Mouse (Mus musculus) thymus, postnatal 0 days (tissue): Measurements from ENCODE around the gene Fam167b. TPM values are rescaled to one million over a fixed set of nuclear protein-coding genes. Genes with fewer than 3 reads are reported as not detected.

Experiments used
- DNase-seq: peaks from one replicate; pipeline ENCODE4 v3.0.0-alpha.2; 2015; ENCODE audit warnings: low spot score
- polyA plus RNA-seq: library from polyadenylated mRNA; unstranded; fragments of >200 nt; fragmentation: Nextera tagmentation; extraction: Ambion mirVana; gene quantifications from 2 replicates; pipeline ENCODE4 v1.2.1, GENCODE M21; 2015

Gene Fam167b
- 2.6 and 3.7 TPM in 2 replicates for polyA plus RNA-seq

DNA sequence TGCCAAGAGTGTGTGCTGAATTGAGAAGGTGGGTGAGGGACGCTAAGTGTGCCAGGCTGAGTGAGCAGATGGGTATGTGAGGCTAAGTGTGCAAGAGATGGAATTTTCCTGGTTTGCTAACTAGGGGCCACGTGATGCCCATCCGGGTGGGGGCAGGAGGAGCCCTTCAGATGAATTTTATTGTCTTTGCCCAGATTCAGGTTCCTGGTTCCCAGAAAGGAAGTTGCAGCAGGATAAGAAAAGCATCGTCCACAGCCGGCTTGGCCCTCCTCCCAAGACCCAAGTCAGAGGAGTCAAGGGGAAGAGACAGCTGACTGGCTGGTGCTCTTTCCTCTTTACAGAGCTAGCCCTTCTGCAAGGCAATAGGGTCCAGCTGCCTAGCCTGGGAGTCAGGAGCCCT, at the start of gene Fam167b:
Fam167b (minus strand) TSS at position 84 of the 400 bp plus-strand sequence.
- DNase-seq: no peak

DNA sequence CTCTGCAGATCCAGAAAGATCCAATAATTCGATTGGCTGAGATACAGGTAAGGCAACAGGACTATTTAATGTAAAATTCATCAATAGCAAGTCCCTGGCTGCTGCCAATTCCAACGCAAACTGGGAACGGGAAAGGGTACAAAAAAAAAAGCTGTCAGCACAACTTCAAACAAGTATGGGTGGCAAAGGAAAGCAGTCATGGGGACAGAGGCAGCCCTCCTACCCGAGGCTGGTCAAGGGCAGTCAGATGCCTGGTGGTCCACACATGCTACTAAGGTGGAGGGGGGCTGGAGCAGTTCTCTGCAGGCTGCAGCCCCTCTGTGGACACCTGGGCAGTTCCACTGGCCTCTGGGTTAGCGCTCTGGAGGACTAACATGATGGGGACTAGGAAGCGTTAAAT, 47.7 kb upstream of the Fam167b start:
- no peak for DNase-seq

DNA sequence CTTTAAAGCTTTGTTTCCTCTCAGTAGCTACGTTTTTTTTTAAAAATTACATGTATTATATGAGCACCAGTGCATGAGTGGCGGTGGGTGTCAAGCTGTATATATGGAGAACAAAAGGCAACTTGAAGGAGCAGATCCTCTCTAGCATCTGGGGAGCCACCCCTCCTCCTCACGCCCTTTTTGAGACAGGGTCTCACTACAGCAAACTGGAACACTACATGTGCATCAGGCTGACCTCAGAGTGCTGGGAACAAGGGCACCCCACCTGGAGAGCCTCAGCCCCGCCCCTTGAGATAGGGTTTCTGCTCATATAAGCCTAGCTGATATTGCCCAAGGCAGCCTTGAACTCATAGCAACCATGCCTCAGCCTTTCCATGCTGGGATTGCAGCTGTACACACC, 47.1 kb upstream of the Fam167b start:
- no peak for DNase-seq

DNA sequence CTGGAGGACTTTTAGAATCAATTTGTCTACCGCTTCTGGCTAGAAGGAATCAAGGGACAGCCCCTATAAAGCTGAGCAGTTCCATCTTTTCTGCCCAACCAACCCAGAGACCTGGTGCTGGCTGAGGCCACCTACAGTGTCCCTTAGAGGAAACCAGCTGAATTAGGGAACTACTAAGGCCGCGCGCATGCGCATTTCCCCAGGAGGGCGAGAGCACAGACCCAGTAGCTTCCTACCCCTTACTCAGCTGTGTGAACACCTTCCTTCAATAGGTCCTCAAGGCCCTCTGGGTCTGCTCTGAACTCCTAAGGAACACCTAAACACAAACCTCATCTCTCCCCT, 46.7 kb upstream of the Fam167b start:
- DNase-seq: peak; percentile 86

DNA sequence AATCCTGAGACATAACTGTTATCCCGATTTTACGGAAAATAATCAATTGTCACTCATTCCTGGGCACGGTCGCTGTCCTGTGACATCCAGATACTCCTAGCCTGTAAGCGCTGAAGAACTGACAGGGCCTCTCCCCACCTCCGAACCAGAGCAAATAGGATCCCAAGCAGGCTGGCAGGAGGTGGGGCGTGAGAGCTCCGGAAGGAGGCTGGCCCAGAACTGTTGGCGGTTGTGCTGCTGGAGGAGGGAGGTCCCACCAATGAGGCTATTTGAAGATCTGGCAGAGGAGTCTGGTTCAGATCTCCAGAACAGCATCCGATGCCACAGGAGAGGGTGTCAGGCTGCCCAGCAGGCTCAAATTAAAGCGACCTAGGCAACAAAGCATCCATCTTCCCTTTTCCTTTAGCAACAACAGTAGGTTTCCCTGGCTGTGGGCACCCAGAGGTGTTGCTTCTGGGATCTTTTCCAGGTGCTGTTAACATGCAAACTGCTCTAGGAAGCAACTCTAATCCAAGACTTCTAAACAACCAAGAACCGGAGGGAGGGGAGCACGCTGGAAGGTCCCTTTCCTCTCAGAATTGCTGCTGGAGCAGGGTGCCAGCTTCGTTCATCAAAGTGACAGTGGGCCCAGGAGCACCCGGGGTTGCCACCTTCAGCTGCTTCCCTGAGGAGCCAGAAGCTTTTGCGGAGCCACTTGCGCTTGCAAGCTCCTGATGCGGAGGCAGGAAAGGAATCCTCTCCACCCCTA, 46.1 kb upstream of the Fam167b start:
- DNase-seq: peak; percentile 96

DNA sequence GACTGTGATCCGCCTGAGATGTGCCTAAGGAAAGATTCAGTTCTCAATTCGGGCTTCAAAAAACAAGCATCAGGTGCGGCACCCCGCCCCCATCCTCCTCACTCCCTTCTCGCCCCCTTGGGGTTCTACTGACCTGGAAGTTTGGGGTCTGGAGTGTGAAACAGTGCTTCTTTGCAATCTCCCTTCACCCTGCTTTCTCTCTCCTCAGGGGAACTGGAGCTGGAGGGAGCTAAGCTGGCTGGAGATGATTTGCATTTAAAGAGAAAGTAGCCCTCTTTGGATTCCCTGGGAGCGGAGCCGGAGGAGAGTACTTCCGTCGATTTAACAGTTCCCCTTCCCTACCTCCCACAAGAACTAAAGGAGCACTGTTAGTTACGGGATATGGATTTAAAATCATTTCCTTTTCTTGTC, 45.3 kb upstream of the Fam167b start, which contains the start of gene Ccdc28b:
Ccdc28b (minus strand) TSS at position 267 of the 411 bp plus-strand sequence.
- peak; percentile 48 for DNase-seq

DNA sequence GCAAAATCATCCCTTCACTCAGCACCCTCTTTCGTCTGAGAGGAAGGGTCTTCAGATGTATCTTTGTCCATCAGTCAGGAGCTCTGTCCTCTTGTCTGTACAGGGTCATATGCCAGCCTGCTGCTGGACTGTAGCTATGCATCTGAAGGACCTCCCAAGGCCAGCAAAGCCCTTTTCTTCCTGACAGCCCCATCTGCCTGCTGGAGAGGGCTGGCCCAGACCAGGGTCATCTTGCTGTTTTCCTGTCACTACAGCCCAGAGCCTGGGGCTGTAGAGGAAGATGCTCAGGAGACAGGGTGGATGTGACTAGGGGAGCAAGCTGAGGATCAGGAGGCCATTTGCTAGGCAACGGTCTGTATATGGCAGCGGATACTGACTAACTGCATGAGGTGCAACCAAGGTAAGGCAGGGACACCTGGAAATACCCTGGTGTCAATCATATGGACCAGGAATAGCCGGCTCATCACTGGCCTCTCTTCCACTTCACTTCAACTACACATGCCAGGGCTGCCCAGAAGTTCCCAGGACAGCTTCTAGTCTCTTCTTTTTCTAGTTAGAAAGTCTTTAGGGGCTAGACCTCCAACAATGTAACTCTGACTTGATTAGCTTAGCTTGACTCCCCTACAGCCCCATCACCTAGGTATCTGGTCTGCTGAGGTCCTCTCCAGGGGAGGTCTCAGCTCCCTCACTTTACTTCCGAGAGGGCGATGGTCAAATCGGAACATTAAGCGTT, 44.6 kb upstream of the Fam167b start:
- DNase-seq: no peak

DNA sequence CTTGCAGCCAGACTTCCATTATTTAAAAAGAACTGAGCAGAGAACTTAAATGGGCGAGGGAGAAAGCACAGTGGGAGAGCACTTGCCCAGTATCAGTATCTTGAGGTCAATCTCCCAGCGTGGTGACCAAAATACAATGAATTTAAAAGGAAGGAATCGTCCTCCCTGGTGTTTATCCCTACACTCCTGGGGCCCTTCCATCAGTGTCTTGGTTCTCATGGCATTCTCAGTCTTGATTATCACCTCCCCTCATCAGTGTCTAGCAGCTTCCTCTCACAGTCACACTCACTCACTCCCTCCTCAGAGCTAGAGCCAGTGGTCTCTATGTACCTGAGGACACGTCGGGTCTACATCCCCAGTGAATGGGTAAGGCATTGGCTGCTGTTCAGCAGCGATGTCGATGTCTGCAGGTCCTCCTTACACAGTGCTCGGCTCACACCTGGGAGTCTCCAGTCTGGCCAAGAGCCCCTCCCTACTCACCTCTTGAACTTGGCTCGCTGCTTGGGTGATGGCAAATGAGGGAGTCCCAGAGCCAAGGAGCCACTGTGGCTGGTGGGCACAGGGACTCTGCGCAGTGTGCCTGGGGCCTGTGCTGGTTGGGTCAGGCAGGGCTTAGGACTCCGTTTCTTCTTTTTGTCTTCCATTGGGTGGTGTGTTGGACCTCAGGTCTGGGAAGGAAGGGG, 43.9 kb upstream of the Fam167b start:
- DNase-seq: no peak

DNA sequence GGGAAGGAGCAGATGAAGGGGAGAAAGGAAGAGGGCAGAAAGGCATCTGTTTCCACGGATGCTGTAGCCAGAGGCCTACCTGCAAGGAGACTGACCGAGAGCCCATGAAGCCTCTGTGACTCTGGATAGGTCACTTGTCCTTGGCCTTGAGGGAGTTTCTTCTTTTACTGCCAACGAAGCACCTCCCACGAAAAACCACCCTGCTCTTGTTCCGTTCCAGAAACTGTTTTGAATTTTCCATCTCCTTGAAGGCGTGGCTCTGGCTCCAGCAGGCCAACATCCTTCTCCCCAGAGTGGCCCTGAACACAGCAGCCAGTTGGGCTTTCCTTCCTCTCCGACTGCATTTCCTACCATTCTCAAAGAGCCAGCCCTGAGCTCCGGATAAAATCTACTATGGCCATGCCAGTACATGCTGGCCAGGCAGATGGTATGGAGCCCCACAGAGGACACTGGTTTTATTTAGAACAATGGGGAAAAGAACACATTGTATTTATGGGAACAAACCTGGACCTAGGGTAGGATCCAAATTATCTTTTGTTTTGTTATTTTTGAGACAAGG, 43.0 kb upstream of the Fam167b start:
- no peak for DNase-seq

DNA sequence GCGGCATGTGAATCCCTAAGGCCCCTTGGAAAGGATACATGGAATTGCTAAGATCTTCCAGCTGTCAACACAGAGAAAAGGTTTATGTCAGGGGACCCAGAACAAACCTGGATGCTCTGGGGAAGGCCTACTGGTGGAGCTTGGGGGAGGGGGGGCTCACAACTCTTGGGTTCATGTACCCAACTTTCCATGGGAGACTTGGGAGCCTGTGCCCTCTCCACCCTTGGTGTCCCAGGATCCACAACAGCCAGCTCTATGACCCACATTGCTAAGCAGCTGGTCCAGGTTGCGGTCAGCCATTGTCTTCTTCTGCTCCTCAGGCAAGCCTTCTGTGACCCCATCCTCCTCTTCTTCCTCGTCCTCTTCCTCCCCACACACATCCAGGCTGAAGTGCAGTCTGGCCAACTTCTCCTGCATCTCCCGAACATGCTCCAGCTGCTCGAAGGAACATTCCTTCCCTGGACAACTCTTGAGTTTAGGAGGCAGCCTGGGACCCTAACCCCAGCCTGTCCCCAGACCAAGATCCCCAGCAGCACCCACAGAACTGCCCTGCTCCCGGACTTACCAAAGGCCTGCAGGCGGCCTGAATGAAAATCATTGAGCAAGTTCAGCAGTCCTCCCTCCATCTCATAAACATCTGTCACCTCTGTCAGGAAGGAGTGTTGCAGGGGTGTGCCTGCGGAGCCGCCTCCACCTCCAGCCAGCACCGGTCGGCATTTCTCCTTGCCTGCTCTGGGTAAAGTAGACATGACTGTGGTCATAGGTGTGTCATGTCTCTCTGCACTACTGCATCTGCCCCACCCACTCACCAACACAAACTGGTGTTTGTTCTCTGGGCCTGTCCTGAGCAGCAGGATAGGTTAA, 42.3 kb upstream of the Fam167b start:
- DNase-seq: no peak

DNA sequence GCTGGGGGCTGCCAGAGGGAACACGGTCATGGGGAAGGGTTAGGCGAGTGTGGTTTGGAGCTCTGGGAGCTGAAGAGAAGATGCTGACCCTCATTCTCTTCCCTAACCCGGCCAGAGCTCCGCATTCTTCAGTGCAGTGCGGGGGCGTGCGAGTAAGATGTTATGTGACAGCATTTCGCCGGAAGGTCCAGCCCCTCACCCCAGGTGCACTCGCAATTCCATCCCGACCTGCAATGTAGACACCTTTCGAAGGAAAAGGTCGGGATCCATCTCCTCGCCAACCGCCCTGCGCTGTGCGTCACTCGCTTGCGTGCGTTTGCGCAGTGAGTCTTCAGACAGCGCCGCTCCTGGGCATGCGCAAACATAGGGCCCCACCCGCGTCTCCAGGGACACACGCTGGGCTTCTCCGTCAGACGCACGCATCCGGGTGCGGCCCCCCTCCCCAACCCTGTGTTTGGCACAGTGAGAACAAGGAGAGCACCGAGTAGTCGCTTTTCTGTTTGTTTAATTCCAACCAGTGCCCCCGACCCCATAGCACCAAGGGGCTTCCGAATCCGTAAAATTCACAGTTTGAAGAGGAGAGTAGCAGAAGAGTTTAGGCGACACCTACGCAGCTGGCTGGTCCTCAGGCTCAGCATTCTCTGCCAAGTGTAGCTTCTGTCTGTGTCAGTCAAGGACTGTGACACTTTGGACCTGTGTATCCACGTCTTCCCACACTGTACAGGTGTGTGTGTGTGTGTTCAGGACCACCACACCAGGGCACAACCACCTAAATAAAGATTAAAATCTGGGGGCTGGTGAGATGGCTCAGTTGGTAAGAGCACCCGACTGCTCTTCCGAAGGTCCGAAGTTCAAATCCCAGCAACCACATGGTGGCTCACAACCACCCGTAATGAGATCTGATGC, 40.7 kb upstream of the Fam167b start, which contains the start of gene Iqcc:
Iqcc (minus strand) TSS at position 314 of the 906 bp plus-strand sequence.
- DNase-seq: peak; percentile 96

DNA sequence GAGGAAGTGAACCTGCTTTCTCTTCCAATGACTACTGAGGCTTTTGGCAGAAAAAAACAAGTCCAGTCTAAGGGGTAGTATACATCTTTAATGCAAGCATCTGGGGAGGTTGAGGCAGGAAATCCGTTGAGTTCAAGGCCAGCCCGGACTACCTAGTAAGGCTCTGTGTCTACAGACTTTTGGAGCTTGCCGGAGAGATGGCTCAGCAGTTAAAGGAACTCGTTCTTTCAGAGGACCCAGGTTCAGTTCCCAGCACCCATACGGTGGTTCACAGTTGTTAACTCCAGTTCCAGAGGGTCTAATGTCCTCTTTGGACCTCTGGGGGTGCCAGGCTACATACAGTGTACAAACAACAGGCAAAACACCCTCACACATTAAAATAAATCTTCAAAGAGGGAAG, 39.7 kb upstream of the Fam167b start:
- no peak for DNase-seq

DNA sequence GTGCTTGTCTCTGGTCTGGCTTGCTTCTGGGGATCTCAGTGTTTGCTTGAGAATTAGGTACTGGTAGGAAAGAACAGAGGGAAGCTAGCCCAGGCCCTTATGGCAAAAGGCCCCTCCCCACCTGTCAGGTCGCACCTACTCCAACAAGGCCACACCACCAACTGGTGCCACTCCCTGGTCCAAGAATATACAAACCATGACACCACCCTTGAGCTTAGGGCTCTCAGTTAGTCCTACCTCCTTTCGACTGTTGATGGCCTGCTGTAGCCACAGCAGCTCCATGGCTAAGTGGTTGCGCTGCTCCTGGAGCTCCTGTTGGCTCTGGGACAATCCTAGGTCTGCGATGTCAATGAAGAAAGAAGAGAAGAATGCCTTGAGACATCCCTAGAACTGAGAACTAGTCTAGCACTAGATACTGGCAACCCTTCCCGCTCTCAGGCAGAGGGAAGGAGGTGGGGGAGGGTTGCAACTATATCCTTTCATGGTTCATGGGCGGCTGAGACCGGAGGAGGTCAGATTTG, 38.8 kb upstream of the Fam167b start:
- no peak for DNase-seq

DNA sequence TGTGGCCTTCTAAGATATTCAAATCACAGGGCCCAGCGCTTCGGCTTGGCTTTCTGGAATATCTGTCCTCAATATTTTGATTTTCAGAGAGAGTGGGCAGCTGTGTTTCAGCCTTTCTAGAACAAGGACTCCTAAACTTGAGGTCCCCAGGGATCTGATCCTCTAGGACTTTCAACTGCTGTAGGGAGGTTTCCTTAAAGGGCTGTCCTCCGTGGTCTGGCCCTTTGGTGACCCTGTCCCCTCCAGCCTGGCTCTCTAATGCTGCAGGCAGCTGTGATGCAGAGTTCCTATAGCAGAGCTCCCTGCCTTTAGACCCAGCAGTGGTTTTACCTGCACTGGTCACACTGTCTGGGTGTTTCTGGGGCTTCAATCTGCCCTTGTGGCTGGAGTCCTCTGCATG, 38.3 kb upstream of the Fam167b start:
- DNase-seq: no peak

DNA sequence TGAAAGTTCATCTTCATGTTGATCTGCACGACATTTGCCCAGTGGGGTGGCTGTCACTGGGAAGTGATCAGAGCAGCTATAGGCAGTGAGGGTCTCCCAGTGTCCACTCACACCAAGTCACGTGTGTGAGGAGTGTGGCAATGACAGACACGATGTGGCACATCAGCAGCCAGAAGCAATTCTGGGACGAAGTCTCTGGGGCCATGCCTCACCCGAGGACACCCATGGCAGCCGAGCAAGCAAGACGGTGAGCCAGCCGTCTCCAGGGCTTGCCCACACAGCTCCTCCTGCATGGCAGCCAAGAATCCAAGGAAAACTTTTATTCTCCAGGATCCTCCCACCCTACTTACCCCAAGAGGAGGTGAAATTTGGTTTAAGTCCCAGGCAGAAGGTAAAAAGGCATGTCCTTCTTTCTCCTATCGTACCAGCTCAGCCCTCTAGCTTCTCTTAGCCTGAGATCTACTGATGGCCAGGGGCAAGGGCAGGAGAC, 37.5 kb upstream of the Fam167b start:
- no peak for DNase-seq

DNA sequence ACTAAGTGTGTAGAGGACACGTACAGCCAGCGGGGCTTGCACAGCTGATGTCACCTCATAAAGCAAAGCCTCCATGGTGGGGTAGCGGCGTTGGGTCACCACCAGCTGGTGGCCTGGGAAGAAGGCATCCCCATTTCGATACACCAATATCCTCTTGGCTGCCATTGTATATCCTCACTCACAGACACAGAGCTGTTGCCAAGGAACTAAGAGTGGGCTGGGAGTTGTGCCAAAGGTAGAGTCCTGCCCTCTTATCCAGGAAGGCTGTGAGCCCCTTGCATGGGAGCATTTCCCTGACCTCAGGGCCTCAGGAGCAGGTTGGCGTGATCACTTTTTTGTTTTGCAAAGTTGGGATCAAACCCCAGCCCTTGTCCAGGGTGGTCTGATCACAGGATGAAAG, 35.7 kb upstream of the Fam167b start, which contains the start of gene Dcdc2b:
Dcdc2b (minus strand) TSS at position 165 of the 400 bp plus-strand sequence.
- no peak for DNase-seq

DNA sequence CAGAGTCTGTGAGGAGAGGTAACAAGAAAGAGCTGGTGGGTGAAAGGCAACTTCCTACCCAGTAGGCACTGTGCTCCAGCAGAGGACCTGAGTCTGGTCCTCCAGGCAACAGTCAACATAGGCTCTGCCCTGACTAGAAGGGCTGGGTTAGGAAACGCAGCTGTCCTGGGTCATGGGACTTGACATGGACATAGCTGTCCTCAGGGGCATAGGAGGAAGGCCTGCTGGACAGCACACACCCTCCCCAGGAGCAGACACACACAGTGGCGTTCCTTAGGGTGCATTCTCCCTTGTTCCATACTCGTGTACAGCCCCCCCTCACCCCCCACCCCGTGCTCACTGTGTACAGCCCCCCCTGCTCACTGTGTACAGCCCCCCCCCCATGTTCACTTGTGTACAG, 32.1 kb upstream of the Fam167b start:
- no peak for DNase-seq

DNA sequence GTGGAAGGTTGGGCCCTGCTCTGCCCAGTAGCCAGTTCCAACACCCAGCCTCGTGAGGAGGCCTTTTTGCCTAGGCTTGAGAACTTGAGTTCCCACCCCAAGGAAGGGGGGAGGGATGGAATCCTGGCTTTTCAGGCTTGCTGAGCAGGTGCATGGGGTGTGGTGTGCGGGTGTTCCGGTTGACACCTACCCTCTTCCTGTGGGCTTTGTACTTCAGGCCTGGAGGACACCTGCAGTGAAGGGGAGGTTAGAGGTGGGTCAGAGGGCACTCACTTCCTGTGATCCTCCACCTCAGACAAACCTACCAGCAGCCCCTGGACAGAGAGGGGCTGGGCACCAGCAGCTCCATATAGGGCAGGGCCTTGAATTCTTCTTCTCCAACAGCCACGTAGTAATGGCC, 31.7 kb upstream of the Fam167b start:
- peak; percentile 85 for DNase-seq

DNA sequence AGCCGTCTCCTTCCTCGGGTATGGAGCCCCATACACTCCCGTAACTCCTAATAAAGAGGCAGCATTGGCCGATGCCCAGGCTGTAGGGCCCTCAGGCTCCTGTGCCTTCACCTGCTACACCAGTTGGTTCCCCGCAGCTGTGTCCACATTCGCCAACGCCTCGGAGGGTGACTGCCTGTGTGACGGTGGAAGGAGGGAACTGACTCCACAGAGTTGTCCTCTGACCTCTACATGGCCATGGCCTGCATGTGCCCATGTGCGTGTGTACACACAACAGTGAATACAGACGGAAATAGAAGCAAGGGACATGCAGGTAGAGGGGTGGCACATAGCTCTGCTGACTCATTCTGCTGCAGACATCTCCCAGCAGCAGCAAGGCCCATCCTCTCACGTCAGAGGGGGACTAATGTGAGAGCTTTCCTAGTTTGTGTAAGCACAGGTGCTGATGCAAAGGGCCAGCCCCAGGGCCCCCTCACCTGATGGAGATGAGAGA, 30.8 kb upstream of the Fam167b start:
- peak; percentile 53 for DNase-seq
